Mouse (Mus musculus) gastrocnemius, postnatal 36 days (tissue): ENCODE data around the gene Trmt44. TPM values are rescaled to one million over a fixed set of nuclear protein-coding genes. Genes with fewer than 3 reads are reported as not detected.

Experiments
- DNase-seq, 2 experiments: peaks; one replicate each; pipeline ENCODE4 v3.0.0; 2022
- intact Hi-C: fragments of 180-260 bp; cut with DNase I; formaldehyde crosslinking; loops from one replicate; pipeline ENCODE4 v1.15.1; 2025
- long read RNA-seq, 2 experiments: library from polyadenylated mRNA; stranded (forward); transcript quantifications; one replicate each; pipeline ENCODE4 v2.0.0; 2021
- total RNA-seq, 2 experiments: library from RNA; stranded (reverse); gene quantifications; 2 replicates each; pipeline ENCODE4 v1.2.3; 2021

The Trmt44 gene
- 1 to 10 TPM; 1.4 to 1.5 TPM for total RNA-seq
- long read RNA-seq, experiment 1 = 0 reads
- long read RNA-seq, experiment 2 = 0 reads

GRCm38 (mm10) chr5:35574653-35575599, at the start of gene Trmt44:
Trmt44 (minus strand) TSS chr5:35575070.
- intact Hi-C loops = no loop called here

GRCm38 (mm10) chr5:35623831-35624230, 49.0 kb upstream of the Trmt44 start:
- intact Hi-C loops = no loop called here
- DNase-seq = no peak

More at GRCm38 (mm10) chr5:35574653-35575599, at the start of gene Trmt44:
- peak; percentile 86 to 87 for DNase-seq

GRCm38 (mm10) chr5:35621114-35621513, 46.2 kb upstream of the Trmt44 start:
- intact Hi-C loops = no loop called here
- DNase-seq = no peak

GRCm38 (mm10) chr5:35616943-35617342, 42.1 kb upstream of the Trmt44 start:
- no peak for DNase-seq
- intact Hi-C loops = no loop called here

GRCm38 (mm10) chr5:35612722-35613121, 37.9 kb upstream of the Trmt44 start:
- intact Hi-C loops = no loop called here
- DNase-seq = no peak

GRCm38 (mm10) chr5:35611900-35612299, 37.0 kb upstream of the Trmt44 start:
- DNase-seq = no peak
- intact Hi-C loops = no loop called here

- no peak for DNase-seq
- intact Hi-C loops = no loop called here
Observed at GRCm38 (mm10) chr5:35611170-35611569, 36.3 kb upstream of the Trmt44 start.

GRCm38 (mm10) chr5:35610381-35610780, 35.5 kb upstream of the Trmt44 start:
- intact Hi-C loops = no loop called here
- no peak for DNase-seq

- intact Hi-C loops = no loop called here
- no peak for DNase-seq
Observed at GRCm38 (mm10) chr5:35609971-35610370, 35.1 kb upstream of the Trmt44 start.

- intact Hi-C loops = no loop called here
- DNase-seq = peak; percentile 70 to 79
Observed at GRCm38 (mm10) chr5:35609381-35609780, 34.5 kb upstream of the Trmt44 start.

GRCm38 (mm10) chr5:35608559-35608958, 33.7 kb upstream of the Trmt44 start:
- intact Hi-C loops = no loop called here
- no peak for DNase-seq

- intact Hi-C loops = no loop called here
- no peak for DNase-seq
Observed at GRCm38 (mm10) chr5:35607784-35608183, 32.9 kb upstream of the Trmt44 start.

GRCm38 (mm10) chr5:35606800-35607199, 31.9 kb upstream of the Trmt44 start:
- intact Hi-C loops = no loop called here
- DNase-seq = no peak

GRCm38 (mm10) chr5:35605355-35605754, 30.5 kb upstream of the Trmt44 start:
- intact Hi-C loops = no loop called here
- no peak for DNase-seq

GRCm38 (mm10) chr5:35601526-35601925, 26.7 kb upstream of the Trmt44 start:
- DNase-seq = no peak

GRCm38 (mm10) chr5:35600233-35600632, 25.4 kb upstream of the Trmt44 start:
- no peak for DNase-seq
- intact Hi-C loops = no loop called here

More at GRCm38 (mm10) chr5:35601526-35601925, 26.7 kb upstream of the Trmt44 start:
- intact Hi-C loops = no loop called here

- intact Hi-C loops = no loop called here
- no peak for DNase-seq
Observed at GRCm38 (mm10) chr5:35596169-35597160, 21.6 kb upstream of the Trmt44 start.

GRCm38 (mm10) chr5:35595706-35596105, 20.8 kb upstream of the Trmt44 start:
- peak; percentile 66 to 72 for DNase-seq
- intact Hi-C loops = loop anchor here (1.0 kb wide), 1 partner anchor 84 kb away; the partner anchor contains the start of gene Htra3

GRCm38 (mm10) chr5:35594768-35595167, 19.9 kb upstream of the Trmt44 start:
- intact Hi-C loops = loop anchor here (1.0 to 5.0 kb wide), 2 partner anchors 85 to 263 kb away; partner anchors contain the start of gene Htra3
- DNase-seq = no peak

GRCm38 (mm10) chr5:35593272-35593671, 18.4 kb upstream of the Trmt44 start:
- intact Hi-C loops = loop anchor here (5.0 kb wide), 1 partner anchor 264 kb away; no protein-coding TSS in a partner anchor
- no peak for DNase-seq
